ENCODE assay signal across 26 mouse cellular contexts in the genomic region with DNA sequence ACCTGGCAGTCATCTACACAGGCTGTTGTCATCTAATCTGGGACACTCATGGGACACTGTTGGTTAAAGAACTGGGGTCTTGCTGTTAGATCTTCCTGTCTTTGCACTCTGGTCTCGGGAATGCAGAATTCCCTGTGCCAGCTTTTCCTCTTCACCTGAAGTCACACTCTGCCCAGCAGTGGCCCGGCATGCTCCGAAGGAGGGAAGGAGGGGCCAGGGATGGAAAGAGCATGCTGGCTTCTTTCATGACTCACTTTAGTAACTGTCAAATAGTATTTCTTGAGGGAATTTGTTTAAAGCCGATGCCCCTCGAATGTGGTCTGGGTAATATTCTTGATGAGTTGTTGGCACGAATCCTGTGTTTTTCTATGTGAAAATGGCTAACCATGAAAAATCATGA.
"Had no signal": no experiment of that assay in that cellular context is flagged by ENCODE, and none has a peak within 500 bp of the region (broad histone marks: within the 10 kb centered on the region; RNA-seq: fewer than 3 reads in every experiment).

No protein-coding gene starts in this region.

- H3K27ac ChIP-seq: heart, embryonic 13.5 days; heart, embryonic 15.5 days; hindbrain, embryonic 13.5 days; hindbrain, embryonic 15.5 days; hindbrain, postnatal 0 days; kidney, embryonic 15.5 days; kidney, postnatal 0 days; layer of hippocampus, adult 2 months; limb, embryonic 10.5 days; limb, embryonic 12.5 days; liver, embryonic 13.5 days had no signal

- H3K4me2 ChIP-seq: heart, embryonic 11.5 days; heart, embryonic 13.5 days; heart, embryonic 15.5 days; hindbrain, embryonic 13.5 days; hindbrain, embryonic 15.5 days; kidney, embryonic 15.5 days; limb, embryonic 12.5 days; liver, embryonic 11.5 days; liver, embryonic 13.5 days had no signal

- H3K27me3 ChIP-seq: heart, embryonic 13.5 days; heart, embryonic 15.5 days; hindbrain, embryonic 13.5 days; hindbrain, embryonic 15.5 days; kidney, embryonic 15.5 days; limb, embryonic 12.5 days; liver, embryonic 13.5 days had no signal

- H3K4me1 ChIP-seq: hindbrain, embryonic 13.5 days; hindbrain, embryonic 15.5 days; kidney, embryonic 15.5 days; liver, embryonic 13.5 days had no signal

- ATAC-seq: hindbrain, postnatal 0 days; intestine, embryonic 16.5 days had no signal

- H3K9ac ChIP-seq: heart, embryonic 13.5 days; heart, embryonic 15.5 days; hindbrain, embryonic 13.5 days; hindbrain, embryonic 15.5 days; kidney, embryonic 15.5 days; limb, embryonic 12.5 days; liver, embryonic 13.5 days had no signal

- H3K9me3 ChIP-seq: heart, embryonic 13.5 days; heart, embryonic 15.5 days; hindbrain, embryonic 13.5 days; hindbrain, embryonic 15.5 days; kidney, embryonic 15.5 days; limb, embryonic 10.5 days; limb, embryonic 12.5 days; liver, embryonic 13.5 days had no signal

- DNase-seq: gastrocnemius, postnatal 14 days; gastrocnemius, postnatal 36 days; heart, adult 18-20 months; heart, postnatal 14 days; heart, postnatal 36 days; kidney, adult 11 months; kidney, adult 2 months; kidney, adult 9 months; kidney, postnatal 14 days; kidney, postnatal 4 days; layer of hippocampus, postnatal 36 days; liver; liver, embryonic 13.5 days had no signal

- H3K4me3 ChIP-seq: heart, embryonic 13.5 days; heart, embryonic 15.5 days; hindbrain, embryonic 13.5 days; hindbrain, embryonic 15.5 days; kidney, embryonic 15.5 days; layer of hippocampus, adult 2 months; limb, embryonic 10.5 days; limb, embryonic 12.5 days; liver, embryonic 13.5 days had no signal

- H3K36me3 ChIP-seq: heart, embryonic 13.5 days; heart, embryonic 15.5 days; hindbrain, embryonic 13.5 days; hindbrain, embryonic 15.5 days; kidney, embryonic 15.5 days; limb, embryonic 10.5 days; limb, embryonic 12.5 days; liver, embryonic 13.5 days had no signal
